Mouse (Mus musculus) limb, embryonic 11.5 days (tissue): ENCODE results near the gene Defb25. TPM values are rescaled to one million over a fixed set of nuclear protein-coding genes. Genes with fewer than 3 reads are reported as not detected.
A peak's percentile ranks its signal among the peaks of the same experiment; 100 is the strongest.

Experiments
- ATAC-seq: fragments of 200-750 bp; cut with Nextera tagmentation; 2 replicates; pipeline ENCODE4 v1.8.0; 2017; ENCODE audit warnings: low read depth; ENCODE audit not compliant: insufficient number of reproducible peaks, low FRiP score, low TSS enrichment
- DNase-seq: peaks from one replicate; pipeline ENCODE4 v3.0.0-alpha.2; 2015; ENCODE audit warnings: low spot score
- H3K27ac ChIP-seq: fragments of 300-500 bp; sonication (generic); replicated peaks from 2 replicates; pipeline ENCODE4 v1.5.1; 2014; ENCODE audit warnings: low read depth, mild to moderate bottlenecking, low read length
- H3K27me3 ChIP-seq: fragments of 300-500 bp; sonication (generic); 2 replicates; pipeline ENCODE4 v1.6.1; 2014; ENCODE audit warnings: mild to moderate bottlenecking, low read length, mixed read lengths; ENCODE audit not compliant: control insufficient read depth, insufficient read depth
- H3K36me3 ChIP-seq: fragments of 300-500 bp; sonication (generic); 2 replicates; pipeline ENCODE4 v1.6.1; 2014; ENCODE audit warnings: mild to moderate bottlenecking, low read length, moderate library complexity, mixed read lengths; ENCODE audit not compliant: control insufficient read depth, insufficient read depth
- H3K4me1 ChIP-seq: fragments of 300-500 bp; sonication (generic); 2 replicates; pipeline ENCODE4 v1.6.1; 2014; ENCODE audit warnings: low read length, mixed read lengths; ENCODE audit not compliant: control insufficient read depth, insufficient read depth
- H3K4me2 ChIP-seq: fragments of 300-500 bp; sonication (generic); 2 replicates; pipeline ENCODE4 v1.6.1; 2014; ENCODE audit warnings: low read depth, mild to moderate bottlenecking, moderate library complexity; ENCODE audit not compliant: severe bottlenecking
- H3K4me3 ChIP-seq: fragments of 300-500 bp; sonication (generic); 2 replicates; pipeline ENCODE4 v1.5.1; 2014; ENCODE audit warnings: low read depth, low read length
- H3K9ac ChIP-seq: fragments of 300-500 bp; sonication (generic); 2 replicates; pipeline ENCODE4 v1.6.1; 2014; ENCODE audit warnings: mild to moderate bottlenecking, low read length
- H3K9me3 ChIP-seq: fragments of 300-500 bp; sonication (generic); 2 replicates; pipeline ENCODE4 v1.6.1; 2016; ENCODE audit warnings: low read length; ENCODE audit not compliant: control insufficient read depth
- WGBS: fragments of 180-500 bp; shearing (Covaris S2); extraction: QIAGEN DNeasy Blood & Tissue Kit; methylation state at CpG from one replicate; pipeline ENCODE4 v1.1.7; 2014; 5-methylcytosine and 5-hydroxymethylcytosine counted together
- polyA plus RNA-seq: library from polyadenylated mRNA; unstranded; fragments of >200 nt; fragmentation: Nextera tagmentation; extraction: Ambion mirVana; gene quantifications from 2 replicates; pipeline ENCODE4 v1.2.1, GENCODE M21; 2014

The Defb25 gene
- polyA plus RNA-seq, 1 experiment from 2014 or later = not detected

- no peak for ATAC-seq
These were observed 702 bp downstream of the Defb25 start for GRCm38 (mm10) chr2:152622151-152622550.

DNA sequence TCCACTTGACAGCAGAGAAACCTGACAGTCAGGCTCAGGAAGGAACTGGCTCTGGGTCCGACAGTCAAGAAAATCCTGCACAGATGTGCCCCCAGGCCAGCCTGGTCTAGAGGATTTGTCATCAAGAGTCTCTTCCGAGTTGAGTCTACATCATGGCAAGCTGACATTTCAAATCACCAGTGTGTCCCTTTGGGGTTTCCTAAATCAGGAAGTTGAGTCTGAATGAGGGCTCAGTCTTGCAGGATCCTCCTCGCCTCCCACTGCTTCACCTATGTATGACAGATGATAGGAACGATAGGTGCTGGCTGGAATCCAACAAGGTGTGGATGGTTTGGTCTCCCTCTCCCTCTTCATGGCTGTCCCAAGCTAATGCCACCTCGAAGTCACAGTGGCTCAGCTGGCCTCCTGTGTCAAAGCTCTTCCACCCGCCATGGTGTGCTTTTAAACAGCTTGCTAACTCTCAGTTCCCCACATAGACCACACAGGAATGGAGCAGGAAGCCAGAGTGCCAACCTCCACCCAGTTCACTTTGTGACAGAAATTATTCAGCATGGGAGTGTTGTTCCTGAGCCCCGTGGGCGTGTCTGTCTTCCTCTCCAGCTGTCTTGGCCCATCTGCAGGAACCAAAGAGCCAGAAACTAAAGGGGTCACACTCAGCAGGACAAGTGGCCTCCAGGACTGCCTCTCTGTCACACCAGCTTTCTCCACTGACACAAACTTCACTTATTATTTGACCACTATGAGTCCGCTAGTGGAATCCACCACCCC, 2.3 kb downstream of the Defb25 start:
- no peak for ATAC-seq
- no peak overlapping the region for H3K27ac ChIP-seq
- H3K9me3 ChIP-seq = no peaks in the 10 kb centered on the region
- no peak overlapping the region for H3K4me3 ChIP-seq
- no peak overlapping the region for H3K4me2 ChIP-seq
- 73% methylated on average over 9 of the region's 9 CpGs for WGBS
- H3K27me3 ChIP-seq = peaks cover 4% of the 10 kb centered on the region
- H3K4me1 ChIP-seq = no peaks in the 10 kb centered on the region
- DNase-seq = no peak
- no peaks in the 10 kb centered on the region for H3K36me3 ChIP-seq
- no peak overlapping the region for H3K9ac ChIP-seq

More at GRCm38 (mm10) chr2:152622151-152622550, 702 bp downstream of the Defb25 start:
- no peak overlapping the region for H3K27ac ChIP-seq
- H3K4me2 ChIP-seq = no peak overlapping the region
- H3K4me3 ChIP-seq = no peak overlapping the region
- 0 out of 2 replicates have a peak, but pooled peaks cover 5% of the 10 kb centered on the region for H3K4me1 ChIP-seq
- H3K27me3 ChIP-seq = peaks cover 20% of the 10 kb centered on the region
- DNase-seq = no peak
- H3K9ac ChIP-seq = no peak overlapping the region
- H3K36me3 ChIP-seq = no peaks in the 10 kb centered on the region
- H3K9me3 ChIP-seq = no peaks in the 10 kb centered on the region
- WGBS = 85% methylated on average over 13 of the region's 13 CpGs

DNA sequence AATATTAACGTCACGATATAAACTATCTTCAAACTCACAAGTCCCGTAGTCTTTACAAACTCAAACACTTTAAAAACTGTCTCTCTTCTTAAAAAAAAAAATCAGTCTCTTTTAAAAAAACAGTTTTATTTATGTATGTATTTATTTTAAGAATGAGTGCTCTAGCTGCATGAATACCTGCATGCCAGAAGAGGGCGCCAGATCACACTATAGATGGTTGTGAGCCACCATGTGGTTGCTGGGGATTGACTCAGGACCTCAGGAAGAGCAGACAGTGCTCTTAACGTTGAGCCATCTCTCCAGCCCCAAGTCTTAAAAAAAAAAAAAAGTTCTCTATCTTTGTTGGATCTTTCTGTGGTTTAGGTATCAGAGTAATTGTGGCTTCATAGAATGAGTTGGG, 5.5 kb downstream of the Defb25 start:
- 58% methylated on average over 5 of the region's 5 CpGs for WGBS
- no peak overlapping the region for H3K4me3 ChIP-seq
- no peak overlapping the region for H3K9ac ChIP-seq
- ATAC-seq (no peak), DNase-seq (no peak)
- no peaks in the 10 kb centered on the region for H3K4me1 ChIP-seq
- H3K27ac ChIP-seq = no peak overlapping the region
- no peaks in the 10 kb centered on the region for H3K9me3 ChIP-seq
- H3K27me3 ChIP-seq = no peaks in the 10 kb centered on the region
- no peaks in the 10 kb centered on the region for H3K36me3 ChIP-seq
- H3K4me2 ChIP-seq = no peak overlapping the region

- 71% methylated on average over 6 of the region's 6 CpGs for WGBS
- ATAC-seq = no peak
- no peaks in the 10 kb centered on the region for H3K4me1 ChIP-seq
These were observed 6.4 kb downstream of the Defb25 start for GRCm38 (mm10) chr2:152616470-152616869.

DNA sequence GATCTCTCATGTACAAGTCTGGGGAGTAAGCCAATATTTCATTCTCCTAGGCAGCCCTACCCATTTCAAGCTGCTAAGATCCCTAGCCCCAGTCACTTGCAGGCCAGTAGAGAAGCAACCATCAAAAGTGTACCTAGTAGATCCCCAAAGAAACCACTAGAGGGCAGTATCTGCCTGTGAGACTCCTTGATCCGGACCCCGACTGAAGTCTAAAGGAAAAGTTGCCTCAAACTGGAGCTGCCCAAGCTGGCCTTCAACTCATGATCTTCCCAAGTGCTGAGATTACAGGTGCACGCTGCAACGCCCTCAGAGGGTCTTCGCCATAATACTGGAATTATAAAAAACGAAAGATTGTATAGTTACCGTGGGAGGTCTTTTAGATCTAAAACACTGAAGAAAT, 7.3 kb downstream of the Defb25 start:
- peak; percentile 66 for DNase-seq
- Histone ChIP-seq H3K9ac (no peak overlapping the region), H3K9me3 (no peaks in the 10 kb centered on the region), H3K27ac (no peak overlapping the region), H3K4me3 (no peak overlapping the region), H3K4me2 (no peak overlapping the region), H3K27me3 (no peaks in the 10 kb centered on the region), H3K36me3 (no peaks in the 10 kb centered on the region), H3K4me1 (no peaks in the 10 kb centered on the region)
- ATAC-seq = no peak
- WGBS = 12% methylated on average over 7 of the region's 7 CpGs

More at GRCm38 (mm10) chr2:152616470-152616869, 6.4 kb downstream of the Defb25 start:
- Histone ChIP-seq H3K9me3 (no peaks in the 10 kb centered on the region), H3K9ac (no peak overlapping the region), H3K4me2 (no peak overlapping the region), H3K36me3 (no peaks in the 10 kb centered on the region), H3K27me3 (no peaks in the 10 kb centered on the region), H3K27ac (no peak overlapping the region), H3K4me3 (no peak overlapping the region)
- no peak for DNase-seq

GRCm38 (mm10) chr2:152612193-152612592, 10.7 kb downstream of the Defb25 start:
- Histone ChIP-seq H3K27ac (no peak overlapping the region), H3K9me3 (no peaks in the 10 kb centered on the region), H3K36me3 (no peaks in the 10 kb centered on the region), H3K27me3 (no peaks in the 10 kb centered on the region), H3K9ac (no peak overlapping the region), H3K4me3 (no peak overlapping the region), H3K4me1 (no peaks in the 10 kb centered on the region), H3K4me2 (peak overlapping the region; percentile 10; the same call in 1 of the 2 replicates)
- ATAC-seq (no peak), DNase-seq (no peak)
- WGBS = 27% methylated on average over 7 of the region's 8 CpGs

- Histone ChIP-seq H3K4me1 (no peaks in the 10 kb centered on the region), H3K4me2 (no peak overlapping the region), H3K36me3 (no peaks in the 10 kb centered on the region), H3K27ac (no peak overlapping the region), H3K9me3 (no peaks in the 10 kb centered on the region), H3K27me3 (no peaks in the 10 kb centered on the region), H3K9ac (no peak overlapping the region), H3K4me3 (no peak overlapping the region)
- 96% methylated on average over 1 of the region's 1 CpGs for whole genome bisulfite sequencing
- no peak for ATAC-seq
- no peak for DNase-seq
These were observed 14.1 kb downstream of the Defb25 start for GRCm38 (mm10) chr2:152608719-152609118.

DNA sequence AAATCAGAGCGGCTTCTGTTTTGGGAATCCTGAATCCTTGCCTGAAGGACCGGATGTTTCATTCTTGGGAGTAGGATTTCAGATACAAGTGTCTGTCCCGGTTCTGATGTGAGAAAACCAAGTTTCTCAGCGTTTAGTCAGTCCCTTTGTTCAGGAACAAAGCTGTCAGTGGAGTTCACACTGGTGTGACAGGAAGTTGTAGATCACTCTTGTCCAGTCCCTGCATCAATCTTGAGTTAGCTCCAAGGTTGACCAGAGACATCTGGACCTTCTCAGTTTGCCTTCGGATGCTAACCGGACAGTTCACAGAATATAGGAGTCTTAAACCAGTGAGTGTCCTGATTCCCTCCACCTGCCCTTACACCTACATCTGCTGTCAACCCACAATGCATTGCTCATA, 15.1 kb downstream of the Defb25 start:
- H3K9ac ChIP-seq = no peak overlapping the region
- WGBS = 51% methylated on average over 6 of the region's 6 CpGs
- H3K4me3 ChIP-seq = no peak overlapping the region
- no peak overlapping the region for H3K4me2 ChIP-seq
- no peak overlapping the region for H3K27ac ChIP-seq
- H3K27me3 ChIP-seq = no peaks in the 10 kb centered on the region
- DNase-seq = no peak
- ATAC-seq = no peak
- no peaks in the 10 kb centered on the region for H3K36me3 ChIP-seq
- H3K9me3 ChIP-seq = no peaks in the 10 kb centered on the region
- H3K4me1 ChIP-seq = no peaks in the 10 kb centered on the region

DNA sequence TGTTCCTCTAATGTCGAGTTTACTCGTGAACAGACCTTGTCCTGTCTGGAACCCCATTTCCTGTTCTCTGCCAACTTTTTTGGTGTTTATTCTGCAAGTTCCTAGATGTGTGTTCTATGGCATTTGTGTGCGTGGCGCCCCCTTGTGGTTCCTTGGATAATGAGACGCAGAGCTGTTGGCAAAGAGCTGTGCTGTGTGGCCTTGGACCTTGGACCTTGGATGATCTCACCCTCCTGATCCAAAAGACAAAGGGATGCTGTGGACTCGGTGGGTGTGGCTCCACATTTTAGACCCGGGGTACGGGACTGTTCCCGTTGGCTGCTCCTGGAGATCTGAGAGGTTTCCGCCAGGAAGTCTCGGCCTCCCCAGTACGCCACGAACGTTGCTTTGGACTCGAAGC, 18.8 kb downstream of the Defb25 start, which contains the start of gene Defb36:
TSS of gene Defb36 (plus strand) at position 271 of the 400 bp plus-strand sequence.
- DNase-seq (peak; percentile 49), ATAC-seq (no peak)
- WGBS = 85% methylated on average over 15 of the region's 15 CpGs
- H3K36me3 ChIP-seq = no peaks in the 10 kb centered on the region
- no peaks in the 10 kb centered on the region for H3K4me1 ChIP-seq
- no peak within 1 kb of the TSS for H3K27ac ChIP-seq
- H3K9ac ChIP-seq = no peak within 1 kb of the TSS
- H3K9me3 ChIP-seq = no peaks in the 10 kb centered on the region
- no peak within 1 kb of the TSS for H3K4me2 ChIP-seq
- no peak within 1 kb of the TSS for H3K4me3 ChIP-seq
- no peaks in the 10 kb centered on the region for H3K27me3 ChIP-seq
